Mouse (Mus musculus) frontal cortex, adult 2 months (tissue): ENCODE data around the gene Gstt1. TPM values are rescaled to one million over a fixed set of nuclear protein-coding genes. Genes with fewer than 3 reads are reported as not detected.

Experiments
- DNase-seq, 2 experiments: peaks; one replicate each; pipeline ENCODE4 v3.0.0; 2022; ENCODE audit warnings: low spot score in 1 of 2; ENCODE audit errors: extremely low spot score in 1 of 2
- polyA plus RNA-seq: library from polyadenylated mRNA; depleted of rRNA; stranded (reverse); fragments of >200 nt; gene quantifications from 2 replicates; pipeline ENCODE4 v1.2.3, GENCODE M21; 2012; rRNA removed

Gstt1 gene
- polyA plus RNA-seq, 1 experiment, result 39.9 TPM

DNA sequence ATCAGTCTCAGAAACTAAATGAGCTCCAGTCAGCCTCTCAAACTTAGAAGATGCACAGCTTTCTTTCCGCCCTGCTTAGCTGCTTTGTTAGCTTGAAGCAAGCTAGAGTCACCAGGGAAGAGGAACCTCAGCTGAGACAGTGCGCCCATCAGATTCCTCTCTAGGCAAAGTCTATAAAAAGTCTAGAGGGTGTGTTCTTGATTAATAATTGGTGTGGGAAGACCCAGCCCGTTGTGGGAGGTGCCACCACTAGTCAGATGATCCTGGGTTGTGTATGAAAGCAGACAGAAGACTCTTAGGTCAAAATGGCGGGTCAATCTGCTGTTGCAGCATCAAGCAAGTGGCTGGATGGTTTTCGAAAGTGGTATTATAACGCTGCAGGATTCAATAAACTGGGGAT lies 31.5 kb downstream of the Gstt1 start:
- no peak for DNase-seq

DNA sequence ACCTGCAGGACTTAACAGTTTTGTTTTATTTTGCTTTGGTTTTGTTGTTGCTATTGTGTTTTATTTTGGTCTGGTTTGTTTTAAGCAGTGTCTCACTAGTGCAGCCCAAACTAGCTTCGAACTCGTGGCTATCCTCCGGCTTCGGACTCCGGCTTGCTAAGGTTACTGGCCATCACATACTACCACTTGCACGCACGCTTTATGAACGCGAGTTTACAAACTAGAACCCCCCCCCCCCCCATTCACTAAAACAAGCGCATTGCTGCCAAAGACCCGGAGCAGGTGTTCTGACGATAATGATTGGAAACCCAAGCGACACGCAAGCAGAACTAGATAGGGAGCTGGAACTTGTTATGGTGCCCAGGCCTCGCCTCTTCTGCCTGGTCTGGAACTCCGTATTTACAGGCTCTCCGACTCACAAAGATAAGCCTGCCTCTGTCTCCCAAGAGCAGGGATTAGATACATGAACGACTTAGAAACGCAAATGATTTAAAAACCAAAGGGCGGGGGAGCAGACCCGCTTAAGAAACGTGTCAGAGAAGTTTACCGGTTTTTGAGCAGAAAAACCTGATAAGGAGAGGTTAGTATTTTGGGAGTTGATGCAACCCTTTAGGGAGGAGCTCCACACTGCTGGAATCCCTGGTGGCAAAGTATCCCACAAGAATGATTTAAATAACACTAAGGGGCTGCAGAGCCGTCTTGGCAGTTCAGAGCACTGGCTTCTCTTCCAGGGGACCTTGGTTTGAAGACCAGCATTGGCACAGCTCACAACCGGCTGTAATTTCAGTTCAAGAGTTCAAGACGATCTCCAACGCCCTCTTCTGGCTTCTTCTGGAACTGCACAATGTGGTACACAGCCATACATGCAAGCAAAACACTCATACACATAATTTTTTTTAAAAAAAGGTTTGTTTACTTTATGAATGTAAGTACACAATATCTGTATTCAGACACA lies 33.6 kb downstream of the Gstt1 start:
- peak in 1 of 2 experiments; percentile 70 for DNase-seq

DNA sequence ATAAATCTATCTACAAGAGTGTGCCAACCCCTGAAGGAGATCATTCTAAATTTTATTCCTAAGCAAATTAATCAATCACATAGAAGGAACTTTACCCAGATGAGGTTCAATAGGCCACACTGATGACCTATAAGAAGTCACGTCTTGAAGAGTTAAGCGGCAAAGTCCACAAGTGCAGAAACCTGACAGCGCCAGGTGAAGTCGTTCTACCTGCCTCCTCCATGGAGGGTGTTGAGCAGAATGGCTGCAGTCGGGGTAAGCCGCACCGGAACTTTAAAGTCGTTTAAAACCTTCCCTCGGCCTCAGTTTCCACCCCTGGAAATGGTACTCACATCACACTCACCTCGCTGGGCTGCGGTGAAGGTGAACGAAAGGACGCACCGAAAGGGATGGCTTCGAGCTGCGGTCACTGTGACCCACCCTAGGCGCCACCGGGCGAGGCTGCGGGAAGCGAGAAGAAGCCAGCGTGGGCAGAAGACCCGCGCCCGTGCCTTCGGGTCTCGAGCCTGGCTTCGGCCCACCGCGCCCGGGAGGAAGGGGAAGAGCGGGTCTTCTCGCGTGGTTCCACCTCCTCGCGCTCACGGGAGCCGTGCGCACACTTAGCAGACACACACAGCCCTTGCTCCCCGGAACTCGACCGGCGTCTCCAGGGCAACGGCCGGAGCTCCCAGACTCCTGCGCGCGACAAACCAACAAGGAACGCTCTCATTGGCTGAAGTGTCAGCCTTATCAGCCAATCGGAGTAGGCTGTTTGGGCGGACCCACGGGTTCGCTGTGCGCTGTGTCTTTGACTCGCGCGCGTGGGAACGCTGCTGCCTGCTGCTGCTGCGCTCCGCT lies 34.5 kb downstream of the Gstt1 start, which contains the start of gene Cabin1:
TSS of gene Cabin1 (minus strand) at position 660 of the 837 bp plus-strand sequence.
- peak; percentile 96 to 99 for DNase-seq

DNA sequence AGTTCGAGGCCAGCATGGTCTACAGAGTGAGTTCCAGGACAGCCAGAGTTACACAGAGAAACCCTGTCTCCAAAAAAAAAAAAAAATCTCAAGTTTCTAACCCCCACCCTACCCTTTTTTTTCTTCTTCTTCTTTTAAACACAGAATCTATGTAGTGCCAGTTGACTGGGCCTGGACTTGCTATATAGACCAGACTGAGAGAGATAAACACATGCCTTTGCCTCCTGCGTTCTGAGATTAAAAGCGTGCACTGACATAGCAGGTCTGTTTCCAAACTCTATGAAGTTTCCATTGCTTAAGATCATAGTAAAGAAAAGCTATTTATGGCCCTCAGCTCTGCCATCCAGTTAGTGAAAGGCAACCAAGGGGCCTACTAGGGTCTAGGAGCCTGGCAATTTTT lies 36.0 kb downstream of the Gstt1 start:
- no peak for DNase-seq

DNA sequence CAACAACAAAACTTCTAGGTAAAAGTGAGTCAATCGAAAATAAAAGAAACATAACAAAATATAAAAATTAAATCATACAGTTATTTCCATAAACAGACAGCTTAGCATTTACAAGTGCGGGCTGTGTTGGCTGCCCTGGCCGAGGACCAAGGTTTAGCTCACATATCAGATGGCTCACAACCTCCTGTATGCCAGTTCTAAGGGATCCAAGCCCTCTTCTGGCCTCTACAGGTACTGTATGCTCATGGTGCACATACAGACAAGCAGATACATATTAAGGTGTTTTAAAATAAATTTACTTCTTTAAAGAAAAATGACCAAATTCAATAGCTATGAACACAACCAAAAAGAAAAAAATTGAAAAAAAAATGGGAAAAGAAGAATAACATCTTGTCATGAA lies 38.1 kb downstream of the Gstt1 start:
- no peak for DNase-seq

DNA sequence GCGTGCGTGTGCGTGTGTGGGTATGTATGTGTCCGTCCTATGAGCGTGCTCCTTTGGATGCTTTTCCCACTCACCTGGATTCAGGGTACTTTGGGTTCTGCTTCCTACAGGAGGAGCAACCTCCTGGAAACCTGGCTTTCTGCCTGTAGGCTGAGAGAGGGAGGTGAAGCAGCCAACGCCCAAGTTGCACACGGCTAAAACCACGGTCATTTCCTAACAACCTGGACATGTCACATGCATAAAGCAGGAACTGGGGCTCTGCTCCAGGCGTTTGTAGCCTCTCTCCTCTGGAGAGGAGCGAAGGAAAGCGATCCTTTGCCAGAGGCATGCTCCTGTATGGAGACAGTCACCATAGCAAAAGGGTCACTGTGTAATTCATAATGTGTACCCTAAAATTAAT lies 41.7 kb downstream of the Gstt1 start:
- no peak for DNase-seq

DNA sequence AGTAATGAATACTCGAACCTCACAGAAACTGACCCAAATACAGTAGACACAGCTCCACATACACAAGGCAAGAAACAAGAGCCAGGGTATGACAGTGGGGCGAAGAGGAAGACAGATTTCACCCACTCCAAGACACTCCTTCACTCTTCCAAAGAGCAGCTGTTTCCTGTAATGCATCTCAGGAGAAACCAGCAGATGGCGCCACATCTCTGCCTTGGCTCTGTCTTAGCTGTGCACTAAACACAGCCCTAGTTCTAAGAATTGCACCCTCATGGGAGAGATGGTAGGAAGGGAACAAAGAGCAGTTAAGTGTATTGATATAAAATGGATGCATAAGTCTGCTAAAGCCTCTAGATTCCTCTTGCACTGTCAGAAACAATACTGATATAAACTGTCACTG lies 54.4 kb downstream of the Gstt1 start:
- DNase-seq, result peak; percentile 79 to 93

DNA sequence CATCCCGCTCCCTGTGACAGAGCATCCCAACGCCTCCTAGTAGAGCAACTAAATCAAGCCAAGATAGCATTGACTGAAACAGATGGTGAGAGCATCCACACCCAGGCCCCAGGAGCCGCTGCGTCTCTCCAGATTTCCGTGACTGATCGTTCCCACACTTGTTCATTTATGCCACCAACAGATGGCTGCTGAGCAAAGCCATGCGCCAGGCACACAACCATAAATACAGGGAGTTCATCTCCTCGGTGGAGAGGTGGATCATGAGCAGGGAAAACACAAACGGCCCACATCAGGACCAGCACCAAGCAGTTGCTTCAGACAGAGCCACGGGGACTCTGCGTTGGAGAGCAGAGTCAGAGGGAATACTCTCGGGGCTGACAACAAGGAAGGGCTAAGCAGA lies 55.0 kb downstream of the Gstt1 start:
- peak; percentile 84 to 85 for DNase-seq

DNA sequence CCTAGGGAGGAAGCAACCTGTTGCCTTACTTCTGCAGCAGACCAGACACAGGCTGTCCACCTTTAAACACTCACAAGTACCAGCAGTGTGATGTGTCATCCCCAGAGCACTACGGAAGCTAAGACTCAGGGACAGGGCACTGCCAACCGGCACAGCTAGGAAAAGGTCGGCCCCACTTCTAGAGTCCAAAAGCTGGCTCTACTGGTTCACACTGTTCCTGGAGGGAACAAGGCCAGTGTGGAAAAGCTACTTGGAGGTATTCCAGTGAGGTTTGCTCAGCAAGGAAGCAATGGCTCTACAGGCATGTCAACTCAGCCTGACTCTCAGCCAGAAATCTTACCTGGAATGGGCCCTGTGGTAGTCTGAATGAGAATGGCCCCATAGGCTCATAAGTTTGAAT lies 57.5 kb downstream of the Gstt1 start:
- DNase-seq, result no peak

Other genes starting within 250 kb of the Gstt1 start
- 8.4 and 8.7 TPM in 2 replicates for gene Lrrc75b, start 238.3 kb downstream of the Gstt1 start, polyA plus RNA-seq
- 4.2 and 4.8 TPM in 2 replicates for gene Ggt1, start 237.0 kb downstream of the Gstt1 start, polyA plus RNA-seq
- 3.2 and 4.7 TPM in 2 replicates for gene Ggt5, start 209.2 kb downstream of the Gstt1 start, polyA plus RNA-seq
- 10.3 and 11.7 TPM in 2 replicates for gene Susd2, start 154.6 kb downstream of the Gstt1 start, polyA plus RNA-seq
- 50.9 and 57.4 TPM in 2 replicates for gene Cabin1, start 34.2 kb downstream of the Gstt1 start, polyA plus RNA-seq
- gene Ddt, start 25.2 kb downstream of the Gstt1 start, polyA plus RNA-seq, result 69.6 and 80.8 TPM in 2 replicates
- not detected in 2 replicates for gene Gm20441, start 17.6 kb downstream of the Gstt1 start, polyA plus RNA-seq
- 8.6 and 10.4 TPM in 2 replicates for gene Gstt3, start 17.2 kb downstream of the Gstt1 start, polyA plus RNA-seq
- gene Gstt4, start 24.0 kb upstream of the Gstt1 start, polyA plus RNA-seq, result not detected in 2 replicates
- gene Gstt2, start 38.8 kb upstream of the Gstt1 start, polyA plus RNA-seq, result 17.8 and 20.9 TPM in 2 replicates
- 1,072 and 1,398 TPM in 2 replicates for gene Mif, start 61.7 kb upstream of the Gstt1 start, polyA plus RNA-seq
- 5.3 and 6.5 TPM in 2 replicates for gene Derl3, start 94.8 kb upstream of the Gstt1 start, polyA plus RNA-seq
- 82.1 and 89.4 TPM in 2 replicates for gene Smarcb1, start 123.0 kb upstream of the Gstt1 start, polyA plus RNA-seq
- gene Chchd10, start 134.5 kb upstream of the Gstt1 start, polyA plus RNA-seq, result 453 and 546 TPM in 2 replicates
- gene Mmp11, start 137.9 kb upstream of the Gstt1 start, polyA plus RNA-seq, result 2.3 and 2.5 TPM in 2 replicates
- 0.16 and 0.36 TPM in 2 replicates for gene Gm867, start 142.1 kb upstream of the Gstt1 start, polyA plus RNA-seq
- not detected in 2 replicates for gene Vpreb3, start 144.5 kb upstream of the Gstt1 start, polyA plus RNA-seq
- gene Gm5134, start 155.9 kb upstream of the Gstt1 start, polyA plus RNA-seq, result 0.23 and 0.36 TPM in 2 replicates
- 8.8 and 9.7 TPM in 2 replicates for gene Zfp280b, start 234.1 kb upstream of the Gstt1 start, polyA plus RNA-seq